Mouse (Mus musculus): Measurements from ENCODE around the gene Llph.

GRCm38 (mm10) chr10:120238241-120238640 is 11.4 kb downstream of the Llph start:
- TF ChIP-seq E2F4 (IDR thresholded peaks at IDR 0.05; ENCODE audit: insufficient replicate concordance, low read depth, low read length) (no peak), TCF12 (IDR thresholded peaks at IDR 0.05; ENCODE audit: low read depth, low read length) (no peak)
